In the genomic region with DNA sequence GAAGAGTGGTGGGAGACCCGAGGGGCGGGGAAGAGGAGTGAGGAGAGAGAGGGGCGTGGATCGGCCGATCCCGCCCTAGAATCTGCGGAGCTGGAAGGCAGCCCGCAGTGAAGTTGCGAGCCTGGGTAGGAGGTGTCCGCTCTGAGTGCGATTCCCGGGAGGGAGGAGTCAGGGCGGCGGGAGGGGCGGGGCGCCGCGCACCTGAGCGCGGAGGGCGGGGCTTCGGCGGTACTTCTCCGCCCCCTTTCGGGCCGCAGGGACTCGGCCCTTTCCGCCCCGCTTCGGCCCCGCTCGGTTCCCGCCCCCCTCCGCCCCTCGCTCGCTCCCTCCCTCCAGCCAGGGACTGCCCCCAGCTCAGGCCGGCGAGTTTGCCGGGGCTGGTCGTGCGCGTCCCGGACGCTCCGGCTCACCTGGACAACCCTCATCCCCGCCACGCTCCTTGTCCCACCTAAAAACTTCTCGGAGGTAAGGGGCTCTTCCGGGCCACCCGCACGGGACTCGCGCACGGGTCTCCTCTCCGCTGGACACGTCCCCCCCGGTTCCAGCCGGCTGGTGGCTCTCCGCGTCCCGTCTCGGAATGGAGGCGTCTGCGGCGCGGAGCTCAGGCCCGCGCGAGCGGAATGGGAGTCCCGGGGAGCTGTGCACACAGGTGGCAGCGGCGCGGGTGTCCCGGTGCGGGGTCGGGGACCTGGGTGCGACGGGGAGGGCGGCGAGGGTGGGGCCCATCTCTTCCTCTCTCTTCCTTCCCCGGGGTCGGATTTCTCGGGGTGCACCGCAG, we compare ENCODE assay signal across 7 mouse cellular contexts. TPM values are rescaled to one million over a fixed set of nuclear protein-coding genes. Genes with fewer than 3 reads are reported as not detected.
DNase-seq lines count a peak whose midpoint lies in the region; ATAC-seq and TF ChIP-seq lines count a peak whose summit lies in the region.

Pawr (plus strand) TSS at position 338 of the 778 bp plus-strand sequence.

- WGBS in hindbrain, embryonic 15.5 days, result under 1% methylated on average over 57 of the region's 85 CpGs
- under 1% methylated on average over 70 of the region's 85 CpGs for WGBS in limb, embryonic 13.5 days
- WGBS in midbrain, embryonic 13.5 days, result under 1% methylated on average over 76 of the region's 85 CpGs
- WGBS in spleen, adult 2 months, result 1% methylated on average over 62 of the region's 85 CpGs

- TF ChIP-seq CTCF in gastrocnemius, adult 2 months (IDR thresholded peaks at IDR 0.05), result no peak
- no peak for TF ChIP-seq CTCF in spleen, adult 2 months (IDR thresholded peaks at IDR 0.05; ENCODE audit: extremely low read depth, insufficient read depth, insufficient read length, insufficient replicate concordance)

- H3K27me3 ChIP-seq in hindbrain, embryonic 15.5 days, result peaks cover 18% of the 10 kb centered on the region
- H3K27me3 ChIP-seq in limb, embryonic 13.5 days, result peaks cover 24% of the 10 kb centered on the region
- peaks cover 29% of the 10 kb centered on the region for H3K27me3 ChIP-seq in midbrain, embryonic 13.5 days
- H3K27me3 ChIP-seq in spleen, adult 2 months (ENCODE audit: control insufficient read depth, insufficient read depth, low read length), result peaks cover 21% of the 10 kb centered on the region

- peak within 1 kb of the TSS; percentile 63 for H3K9ac ChIP-seq in hindbrain, embryonic 15.5 days
- peak within 1 kb of the TSS; percentile 78 for H3K9ac ChIP-seq in limb, embryonic 13.5 days
- H3K9ac ChIP-seq in midbrain, embryonic 13.5 days (replicated peaks), result peak within 1 kb of the TSS; percentile 77

- peak; percentile 92 for ATAC-seq in hindbrain, embryonic 15.5 days (ENCODE audit: low FRiP score, low read depth)
- peak; percentile 91 for ATAC-seq in limb, embryonic 13.5 days (ENCODE audit: low FRiP score, low read depth)
- peak; percentile 90 for ATAC-seq in midbrain, embryonic 13.5 days

- peaks cover 12% of the 10 kb centered on the region for H3K4me1 ChIP-seq in hindbrain, embryonic 15.5 days (replicated peaks)
- H3K4me1 ChIP-seq in limb, embryonic 13.5 days, result peaks cover 7% of the 10 kb centered on the region; the same call in 1 of the 2 replicates
- peaks cover 10% of the 10 kb centered on the region for H3K4me1 ChIP-seq in midbrain, embryonic 13.5 days (replicated peaks)
- H3K4me1 ChIP-seq in spleen, adult 2 months (ENCODE audit: control insufficient read depth, insufficient read depth, insufficient read length), result peaks cover 13% of the 10 kb centered on the region; the same call in 1 of the 2 replicates

- DNase-seq in adrenal gland, adult (ENCODE audit: inconsistent age in 2 of 2, low spot score in 1 of 2), result peak; percentile 69 to 90
- peak; percentile 31 for DNase-seq in cerebellum, adult 9-10 months
- DNase-seq in gastrocnemius, adult 2 months, result peak; percentile 68
- DNase-seq in spleen, adult 2 months (ENCODE audit: low read depth in 1 of 2, low spot score in 2 of 2), result no peak

- intact Hi-C loops in gastrocnemius, adult 2 months (cut with DNase I), result loop anchor here (10.0 kb wide), 1 partner anchor 113 kb away; no protein-coding TSS in a partner anchor

- peak within 1 kb of the TSS; percentile 70 for H3K27ac ChIP-seq in gastrocnemius, adult 2 months
- H3K27ac ChIP-seq in hindbrain, embryonic 15.5 days (replicated peaks), result peak within 1 kb of the TSS; percentile 42
- no peak within 1 kb of the TSS for H3K27ac ChIP-seq in limb, embryonic 13.5 days
- H3K27ac ChIP-seq in midbrain, embryonic 13.5 days, result no peak within 1 kb of the TSS
- H3K27ac ChIP-seq in spleen, adult 2 months (ENCODE audit: insufficient read depth, low read length), result peak within 1 kb of the TSS; percentile 9; the same call in 1 of the 2 replicates

- peak within 1 kb of the TSS; percentile 98 for H3K4me2 ChIP-seq in hindbrain, embryonic 15.5 days
- peak within 1 kb of the TSS; percentile 94 for H3K4me2 ChIP-seq in limb, embryonic 13.5 days (replicated peaks)
- peak within 1 kb of the TSS; percentile 97 for H3K4me2 ChIP-seq in midbrain, embryonic 13.5 days (replicated peaks)

- H3K4me3 ChIP-seq in gastrocnemius, adult 2 months, result peak within 1 kb of the TSS; percentile 89
- H3K4me3 ChIP-seq in hindbrain, embryonic 15.5 days, result peak within 1 kb of the TSS; percentile 72
- peak within 1 kb of the TSS; percentile 77 for H3K4me3 ChIP-seq in limb, embryonic 13.5 days
- H3K4me3 ChIP-seq in midbrain, embryonic 13.5 days (replicated peaks), result peak within 1 kb of the TSS; percentile 81
- peak within 1 kb of the TSS; percentile 61 for H3K4me3 ChIP-seq in spleen, adult 2 months (ENCODE audit: extremely low read depth, insufficient read depth, insufficient read length)

- no peak for TF ChIP-seq POLR2A in spleen, adult 2 months (IDR thresholded peaks at IDR 0.05; ENCODE audit: low read depth, low read length)

- no peaks in the 10 kb centered on the region for H3K36me3 ChIP-seq in hindbrain, embryonic 15.5 days
- H3K36me3 ChIP-seq in limb, embryonic 13.5 days, result no peaks in the 10 kb centered on the region
- H3K36me3 ChIP-seq in midbrain, embryonic 13.5 days, result no peaks in the 10 kb centered on the region
- no peaks in the 10 kb centered on the region for H3K36me3 ChIP-seq in spleen, adult 2 months (ENCODE audit: control insufficient read depth, insufficient read depth, low read length)

- no peaks in the 10 kb centered on the region for H3K9me3 ChIP-seq in hindbrain, embryonic 15.5 days
- no peaks in the 10 kb centered on the region for H3K9me3 ChIP-seq in limb, embryonic 13.5 days
- H3K9me3 ChIP-seq in midbrain, embryonic 13.5 days, result no peaks in the 10 kb centered on the region

RNA-seq across cellular contexts. Expression of gene Pawr, which starts in this region (rescaled TPM):
- 1 to 10 TPM in 1 of 2 experiments, under 1 TPM in 1; 0.99 to 1.0 TPM for total RNA-seq in gastrocnemius, adult 2 months (2021)
- polyA plus RNA-seq in hindbrain, embryonic 15.5 days (2015; fragmentation: Nextera tagmentation; extraction: Ambion mirVana), result 3.8 TPM in 2 replicates
- polyA plus RNA-seq in limb, embryonic 13.5 days (2015; fragmentation: Nextera tagmentation; extraction: Ambion mirVana), result 2.2 and 2.8 TPM in 2 replicates
- 2.6 and 4.0 TPM in 2 replicates for polyA plus RNA-seq in midbrain, embryonic 13.5 days (2015; fragmentation: Nextera tagmentation; extraction: Ambion mirVana)
- 3.5 and 5.6 TPM in 2 replicates for polyA plus RNA-seq in spleen, adult 2 months (2012; rRNA removed)

Comparison
In these comparisons a context has a peak if more than half of its experiments do, and no peak if none do; other contexts are left out.
1. DNase-seq: peak in adrenal gland, adult (2 of 2), cerebellum, adult 9-10 months (single experiment) and gastrocnemius, adult 2 months (single experiment); none in spleen, adult 2 months (0 of 2).
2. H3K27ac ChIP-seq: peak in gastrocnemius, adult 2 months (single experiment), hindbrain, embryonic 15.5 days (single experiment) and spleen, adult 2 months (single experiment); none in limb, embryonic 13.5 days (single experiment) and midbrain, embryonic 13.5 days (single experiment).
3. Peak in every context shown above with its lines, with median percentiles within 50 percentile points of each other: H3K4me3 ChIP-seq, ATAC-seq, H3K4me2 ChIP-seq and H3K9ac ChIP-seq.